Mouse (Mus musculus): Measurements from ENCODE around the gene Mpp2. TPM values are rescaled to one million over a fixed set of nuclear protein-coding genes. Genes with fewer than 3 reads are reported as not detected.

The Mpp2 gene
- polyA plus RNA-seq, 1 experiment from 2014 or later: 10.7 TPM

- H3K27ac ChIP-seq (replicated peaks): no peak overlapping the region
Observed at GRCm38 (mm10) chr11:102008954-102009637, 79.2 kb downstream of the Mpp2 start.

GRCm38 (mm10) chr11:102008372-102008771 lies 79.9 kb downstream of the Mpp2 start:
- no peak overlapping the region for H3K27ac ChIP-seq (replicated peaks)
- no peak for ATAC-seq (ENCODE audit: insufficient number of reproducible peaks, low FRiP score, low TSS enrichment, low read depth)
- no peaks in the 10 kb centered on the region for H3K9me3 ChIP-seq (replicated peaks)
- WGBS: 91% methylated on average over 8 of the region's 8 CpGs
- H3K4me2 ChIP-seq (replicated peaks): no peak overlapping the region
- H3K9ac ChIP-seq: no peak overlapping the region
- H3K4me3 ChIP-seq (replicated peaks): no peak overlapping the region
- no peaks in the 10 kb centered on the region for H3K27me3 ChIP-seq
- H3K4me1 ChIP-seq: no peaks in the 10 kb centered on the region
- no peaks in the 10 kb centered on the region for H3K36me3 ChIP-seq

More at GRCm38 (mm10) chr11:102008954-102009637, 79.2 kb downstream of the Mpp2 start:
- Histone ChIP-seq H3K36me3 (no peaks in the 10 kb centered on the region), H3K4me2 (replicated peaks) (no peak overlapping the region), H3K9ac (no peak overlapping the region), H3K4me1 (no peaks in the 10 kb centered on the region), H3K4me3 (replicated peaks) (no peak overlapping the region), H3K27me3 (no peaks in the 10 kb centered on the region), H3K9me3 (replicated peaks) (no peaks in the 10 kb centered on the region)
- 74% methylated on average over 15 of the region's 15 CpGs for WGBS
- ATAC-seq (ENCODE audit: insufficient number of reproducible peaks, low FRiP score, low TSS enrichment, low read depth): no peak

Other genes starting within 250 kb of the Mpp2 start
- gene Meox1, start 194.1 kb downstream of the Mpp2 start, polyA plus RNA-seq (2015; fragmentation: Nextera tagmentation; extraction: Ambion mirVana): 11.1 and 12.3 TPM in 2 replicates
- gene Sost, start 121.5 kb downstream of the Mpp2 start, polyA plus RNA-seq (2015; fragmentation: Nextera tagmentation; extraction: Ambion mirVana): 0.23 and 0.49 TPM in 2 replicates
- not detected in 2 replicates for gene Cfap97d1, start 104.2 kb downstream of the Mpp2 start, polyA plus RNA-seq (2015; fragmentation: Nextera tagmentation; extraction: Ambion mirVana)
- 26.2 and 29.9 TPM in 2 replicates for gene Dusp3, start 101.5 kb downstream of the Mpp2 start, polyA plus RNA-seq (2015; fragmentation: Nextera tagmentation; extraction: Ambion mirVana)
- 5.5 and 6.2 TPM in 2 replicates for gene Mpp3, start 60.1 kb downstream of the Mpp2 start, polyA plus RNA-seq (2015; fragmentation: Nextera tagmentation; extraction: Ambion mirVana)
- 1.5 and 2.1 TPM in 2 replicates for gene Cd300lg, start 47.0 kb downstream of the Mpp2 start, polyA plus RNA-seq (2015; fragmentation: Nextera tagmentation; extraction: Ambion mirVana)
- gene Ppy, start 12.8 kb upstream of the Mpp2 start, polyA plus RNA-seq (2015; fragmentation: Nextera tagmentation; extraction: Ambion mirVana): not detected in 2 replicates
- gene Pyy, start 19.3 kb upstream of the Mpp2 start, polyA plus RNA-seq (2015; fragmentation: Nextera tagmentation; extraction: Ambion mirVana): not detected in 2 replicates
- gene Nags, start 57.0 kb upstream of the Mpp2 start, polyA plus RNA-seq (2015; fragmentation: Nextera tagmentation; extraction: Ambion mirVana): 0.98 and 1.7 TPM in 2 replicates
- 39.4 and 39.9 TPM in 2 replicates for gene Tmem101, start 67.9 kb upstream of the Mpp2 start, polyA plus RNA-seq (2015; fragmentation: Nextera tagmentation; extraction: Ambion mirVana)
- 113 and 128 TPM in 2 replicates for gene Lsm12, start 96.8 kb upstream of the Mpp2 start, polyA plus RNA-seq (2015; fragmentation: Nextera tagmentation; extraction: Ambion mirVana)
- gene G6pc3, start 101.1 kb upstream of the Mpp2 start, polyA plus RNA-seq (2015; fragmentation: Nextera tagmentation; extraction: Ambion mirVana): 29.8 and 31.7 TPM in 2 replicates
- 105 and 106 TPM in 2 replicates for gene Hdac5, start 141.7 kb upstream of the Mpp2 start, polyA plus RNA-seq (2015; fragmentation: Nextera tagmentation; extraction: Ambion mirVana)
- gene BC030867, start 160.4 kb upstream of the Mpp2 start, polyA plus RNA-seq (2015; fragmentation: Nextera tagmentation; extraction: Ambion mirVana): 13.6 and 16.0 TPM in 2 replicates
- 0.12 and 0.26 TPM in 2 replicates for gene Asb16, start 180.2 kb upstream of the Mpp2 start, polyA plus RNA-seq (2015; fragmentation: Nextera tagmentation; extraction: Ambion mirVana)
- 58.3 and 59.5 TPM in 2 replicates for gene Tmub2, start 196.4 kb upstream of the Mpp2 start, polyA plus RNA-seq (2015; fragmentation: Nextera tagmentation; extraction: Ambion mirVana)
- 18.4 and 20.0 TPM in 2 replicates for gene Atxn7l3, start 208.1 kb upstream of the Mpp2 start, polyA plus RNA-seq (2015; fragmentation: Nextera tagmentation; extraction: Ambion mirVana)
- gene Ubtf, start 231.2 kb upstream of the Mpp2 start, polyA plus RNA-seq (2015; fragmentation: Nextera tagmentation; extraction: Ambion mirVana): 86.6 and 87.3 TPM in 2 replicates

Data from embryonic facial prominence, embryonic 15.5 days (tissue).